Mouse (Mus musculus) forebrain, embryonic 12.5 days (tissue): ENCODE results near the gene Rtkn2. TPM values are rescaled to one million over a fixed set of nuclear protein-coding genes. Genes with fewer than 3 reads are reported as not detected.

Experiments
- ATAC-seq: fragments of 200-750 bp; cut with Nextera tagmentation; 2 replicates; pipeline ENCODE4 v1.8.0; 2017; ENCODE audit warnings: moderate TSS enrichment; ENCODE audit not compliant: low FRiP score
- H3K27ac ChIP-seq: fragments of 300-500 bp; sonication (generic); 2 replicates; pipeline ENCODE4 v1.5.1; 2016; ENCODE audit warnings: mild to moderate bottlenecking
- H3K27me3 ChIP-seq: fragments of 300-500 bp; sonication (generic); 2 replicates; pipeline ENCODE4 v1.6.1; 2016; ENCODE audit warnings: mild to moderate bottlenecking
- H3K36me3 ChIP-seq: fragments of 300-500 bp; sonication (generic); replicated peaks from 2 replicates; pipeline ENCODE4 v1.6.1; 2016; ENCODE audit warnings: mild to moderate bottlenecking
- H3K4me1 ChIP-seq: fragments of 300-500 bp; sonication (generic); 2 replicates; pipeline ENCODE4 v1.6.1; 2016
- H3K4me2 ChIP-seq: fragments of 300-500 bp; sonication (generic); 2 replicates; pipeline ENCODE4 v1.6.1; 2016; ENCODE audit warnings: mild to moderate bottlenecking, moderate library complexity
- H3K4me3 ChIP-seq: fragments of 300-500 bp; sonication (generic); replicated peaks from 2 replicates; pipeline ENCODE4 v1.5.1; 2016; ENCODE audit warnings: mild to moderate bottlenecking
- H3K9ac ChIP-seq: fragments of 300-500 bp; sonication (generic); 2 replicates; pipeline ENCODE4 v1.6.1; 2016; ENCODE audit warnings: mild to moderate bottlenecking
- H3K9me3 ChIP-seq: fragments of 300-500 bp; sonication (generic); 2 replicates; pipeline ENCODE4 v1.6.1; 2016
- WGBS: fragments of 180-500 bp; shearing (Covaris S2); methylation state at CpG from one replicate; pipeline ENCODE4 v1.1.7; 2016; 5-methylcytosine and 5-hydroxymethylcytosine counted together
- polyA plus RNA-seq: library from polyadenylated mRNA; unstranded; fragments of >200 nt; fragmentation: Nextera tagmentation; extraction: Ambion mirVana; gene quantifications from 2 replicates; pipeline ENCODE4 v1.2.1, GENCODE M21; 2016

Gene Rtkn2
- polyA plus RNA-seq, 1 experiment from 2014 or later = 29.4 TPM

- ATAC-seq = no peak
- no peak overlapping the region for H3K4me3 ChIP-seq
- no peaks in the 10 kb centered on the region for H3K9me3 ChIP-seq
- H3K36me3 ChIP-seq = no peaks in the 10 kb centered on the region
- no peak overlapping the region for H3K4me2 ChIP-seq
- H3K9ac ChIP-seq = no peak overlapping the region
- peaks cover 28% of the 10 kb centered on the region for H3K4me1 ChIP-seq
- H3K27me3 ChIP-seq = no peaks in the 10 kb centered on the region
- H3K27ac ChIP-seq = no peak overlapping the region
- WGBS = 75% methylated on average over 5 of the region's 5 CpGs
These were observed 124.6 kb downstream of the Rtkn2 start for GRCm38 (mm10) chr10:68103988-68104387.

- no peak for ATAC-seq
These were observed 125.1 kb downstream of the Rtkn2 start for GRCm38 (mm10) chr10:68104481-68104880.

GRCm38 (mm10) chr10:68104881-68105781, 125.8 kb downstream of the Rtkn2 start:
- Histone ChIP-seq H3K4me2 (no peak overlapping the region), H3K9me3 (no peaks in the 10 kb centered on the region), H3K36me3 (no peaks in the 10 kb centered on the region), H3K27ac (peak overlapping the region; percentile 63), H3K4me1 (peaks cover 31% of the 10 kb centered on the region), H3K9ac (no peak overlapping the region), H3K4me3 (no peak overlapping the region), H3K27me3 (no peaks in the 10 kb centered on the region)
- ATAC-seq = no peak
- 44% methylated on average over 14 of the region's 14 CpGs for WGBS

More at GRCm38 (mm10) chr10:68104481-68104880, 125.1 kb downstream of the Rtkn2 start:
- no peaks in the 10 kb centered on the region for H3K9me3 ChIP-seq
- H3K27ac ChIP-seq = no peak overlapping the region
- 6% methylated on average over 2 of the region's 2 CpGs for WGBS
- H3K4me2 ChIP-seq = no peak overlapping the region
- H3K4me3 ChIP-seq = no peak overlapping the region
- no peaks in the 10 kb centered on the region for H3K36me3 ChIP-seq
- H3K27me3 ChIP-seq = no peaks in the 10 kb centered on the region
- H3K4me1 ChIP-seq = peaks cover 28% of the 10 kb centered on the region
- no peak overlapping the region for H3K9ac ChIP-seq

GRCm38 (mm10) chr10:68106351-68106950, 127.1 kb downstream of the Rtkn2 start:
- 55% methylated on average over 9 of the region's 9 CpGs for WGBS
- Histone ChIP-seq H3K4me1 (peaks cover 31% of the 10 kb centered on the region), H3K4me2 (no peak overlapping the region)

GRCm38 (mm10) chr10:68107716-68108115, 128.3 kb downstream of the Rtkn2 start:
- no peaks in the 10 kb centered on the region for H3K27me3 ChIP-seq
- 91% methylated on average over 6 of the region's 6 CpGs for WGBS

More at GRCm38 (mm10) chr10:68106351-68106950, 127.1 kb downstream of the Rtkn2 start:
- no peaks in the 10 kb centered on the region for H3K9me3 ChIP-seq
- H3K4me3 ChIP-seq = no peak overlapping the region
- H3K9ac ChIP-seq = no peak overlapping the region
- H3K36me3 ChIP-seq = no peaks in the 10 kb centered on the region
- ATAC-seq = no peak
- peak overlapping the region; percentile 46; the same call in 1 of the 2 replicates for H3K27ac ChIP-seq
- no peaks in the 10 kb centered on the region for H3K27me3 ChIP-seq

More at GRCm38 (mm10) chr10:68107716-68108115, 128.3 kb downstream of the Rtkn2 start:
- Histone ChIP-seq H3K4me2 (no peak overlapping the region), H3K9me3 (no peaks in the 10 kb centered on the region), H3K36me3 (no peaks in the 10 kb centered on the region), H3K4me1 (peaks cover 31% of the 10 kb centered on the region), H3K27ac (no peak overlapping the region), H3K4me3 (no peak overlapping the region), H3K9ac (no peak overlapping the region)
- ATAC-seq = no peak

Other genes with a start within 250 kb of the Rtkn2 start
- 2.3 and 3.6 TPM in 2 replicates for gene Zfp365, start 66.9 kb upstream of the Rtkn2 start, polyA plus RNA-seq